Comparison of ENCODE assay signal across 14 mouse cellular contexts in the genomic region with DNA sequence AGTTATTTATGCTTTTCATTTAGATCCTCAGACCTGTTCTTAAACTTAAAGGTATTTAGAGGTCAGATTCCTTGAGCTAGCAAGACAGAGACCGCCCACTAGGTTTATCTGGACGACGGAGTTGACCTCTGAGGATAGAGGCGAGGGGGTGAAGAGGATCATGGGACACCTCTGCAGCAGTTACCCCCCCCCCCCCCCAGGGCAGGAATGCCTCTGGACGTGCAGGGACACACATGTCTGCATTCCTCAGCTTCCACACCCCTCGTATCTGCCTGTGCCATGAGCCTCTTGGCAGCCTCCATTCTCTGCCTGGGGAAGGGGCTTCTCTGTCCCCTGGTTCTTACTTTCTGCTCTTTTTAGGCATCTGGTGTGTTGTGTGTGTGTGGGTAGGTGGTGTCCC. TPM values are rescaled to one million over a fixed set of nuclear protein-coding genes. Genes with fewer than 3 reads are reported as not detected.
DNase-seq lines count a peak whose midpoint lies in the region; ATAC-seq lines count a peak whose summit lies in the region.
"Had no signal": no experiment of that assay in that cellular context is flagged by ENCODE, and none has a peak within 500 bp of the region (broad histone marks: within the 10 kb centered on the region; RNA-seq: fewer than 3 reads in every experiment).

No protein-coding gene starts in this region.

- no peaks in the 10 kb centered on the region for H3K27me3 ChIP-seq in heart, embryonic 15.5 days
- H3K27me3 ChIP-seq in lung, embryonic 16.5 days (ENCODE audit: control insufficient read depth, insufficient read depth, low read depth, low read length): no peaks in the 10 kb centered on the region
- H3K27me3 ChIP-seq in forebrain, embryonic 13.5 days: no peaks in the 10 kb centered on the region
- H3K27me3 ChIP-seq: hindbrain, embryonic 15.5 days; Patski had no signal

- peak overlapping the region; percentile 81 for H3K27ac ChIP-seq in heart, embryonic 15.5 days
- no peak overlapping the region; the same call in 1 of the 2 replicates for H3K27ac ChIP-seq in lung, embryonic 16.5 days (ENCODE audit: low read length)
- peak overlapping the region; percentile 59 for H3K27ac ChIP-seq in forebrain, embryonic 13.5 days
- H3K27ac ChIP-seq: hindbrain, embryonic 15.5 days; macrophage had no signal

- H3K4me3 ChIP-seq in heart, embryonic 15.5 days: no peak overlapping the region
- H3K4me3 ChIP-seq in lung, embryonic 16.5 days (ENCODE audit: low read length): no peak overlapping the region
- no peak overlapping the region for H3K4me3 ChIP-seq in forebrain, embryonic 13.5 days
- H3K4me3 ChIP-seq: hindbrain, embryonic 15.5 days had no signal

- H3K4me1 ChIP-seq in heart, embryonic 15.5 days (replicated peaks): peaks cover 62% of the 10 kb centered on the region
- H3K4me1 ChIP-seq in lung, embryonic 16.5 days (replicated peaks; ENCODE audit: control insufficient read depth, insufficient read depth, low read length): peaks cover 36% of the 10 kb centered on the region
- peaks cover 60% of the 10 kb centered on the region for H3K4me1 ChIP-seq in forebrain, embryonic 13.5 days

- 16% methylated on average over 6 of the region's 6 CpGs for WGBS in heart, embryonic 15.5 days
- 28% methylated on average over 6 of the region's 6 CpGs for WGBS in lung, embryonic 16.5 days
- WGBS in forebrain, embryonic 13.5 days: 56% methylated on average over 6 of the region's 6 CpGs

- no peaks in the 10 kb centered on the region for H3K36me3 ChIP-seq in heart, embryonic 15.5 days
- H3K36me3 ChIP-seq in lung, embryonic 16.5 days (ENCODE audit: control insufficient read depth, insufficient read depth, low read length): no peaks in the 10 kb centered on the region; the same call in none of the 2 replicates
- H3K36me3 ChIP-seq in forebrain, embryonic 13.5 days (ENCODE audit: poor library complexity, severe bottlenecking): no peaks in the 10 kb centered on the region
- H3K36me3 ChIP-seq: hindbrain, embryonic 15.5 days had no signal

- DNase-seq in heart, adult 11 months: no peak
- DNase-seq in lung, adult 18-20 months: no peak
- peak; percentile 90 for DNase-seq in yolk sac, embryonic 10.5 days (ENCODE audit: low spot score)
- DNase-seq in gastrocnemius, postnatal 25 days: no peak
- DNase-seq in right cerebral cortex, postnatal 36 days (ENCODE audit: low spot score in 2 of 2): no peak
- DNase-seq: adrenal gland, postnatal 10 days; layer of hippocampus, adult 9-11 months; left cerebral cortex, postnatal 4 days had no signal

- no peaks in the 10 kb centered on the region for H3K9me3 ChIP-seq in heart, embryonic 15.5 days (replicated peaks)
- H3K9me3 ChIP-seq in lung, embryonic 16.5 days (ENCODE audit: control insufficient read depth, low read length): no peaks in the 10 kb centered on the region
- no peaks in the 10 kb centered on the region for H3K9me3 ChIP-seq in forebrain, embryonic 13.5 days (replicated peaks)
- H3K9me3 ChIP-seq: hindbrain, embryonic 15.5 days had no signal

- no peak overlapping the region for H3K4me2 ChIP-seq in heart, embryonic 15.5 days
- H3K4me2 ChIP-seq in lung, embryonic 16.5 days (ENCODE audit: low read depth, low read length): no peak overlapping the region
- no peak overlapping the region for H3K4me2 ChIP-seq in forebrain, embryonic 13.5 days
- H3K4me2 ChIP-seq: hindbrain, embryonic 15.5 days had no signal

- H3K9ac ChIP-seq in heart, embryonic 15.5 days: no peak overlapping the region
- no peak overlapping the region for H3K9ac ChIP-seq in lung, embryonic 16.5 days (ENCODE audit: low read length)
- H3K9ac ChIP-seq in forebrain, embryonic 13.5 days: no peak overlapping the region
- H3K9ac ChIP-seq: hindbrain, embryonic 15.5 days had no signal

- peak; percentile 86 for ATAC-seq in heart, embryonic 15.5 days (replicated peaks; ENCODE audit: insufficient number of reproducible peaks, insufficient read depth, low FRiP score, low read depth)
- ATAC-seq in lung, embryonic 16.5 days (ENCODE audit: low read depth): peak; percentile 44
- ATAC-seq in forebrain, embryonic 13.5 days: peak; percentile 19
- ATAC-seq: Patski had no signal

RNA-seq across cellular contexts. Expression of a gene that starts 19.8 kb away (rescaled TPM):
- polyA plus RNA-seq in heart, embryonic 15.5 days (2015; fragmentation: Nextera tagmentation; extraction: Ambion mirVana): 7.2 and 9.8 TPM in 2 replicates
- polyA plus RNA-seq in lung, embryonic 16.5 days (2015; fragmentation: Nextera tagmentation; extraction: Ambion mirVana): 16.2 and 16.5 TPM in 2 replicates
- 10.3 and 11.1 TPM in 2 replicates for polyA plus RNA-seq in forebrain, embryonic 13.5 days (2015; fragmentation: Nextera tagmentation; extraction: Ambion mirVana)
- under 1 TPM; 0.67 to 0.74 TPM for total RNA-seq in gastrocnemius, postnatal 25 days (2021)
- polyA plus RNA-seq: macrophage had no signal

Comparison
In these comparisons a context has a peak if more than half of its experiments do, and no peak if none do; other contexts are left out.
1. ATAC-seq: peak in every context shown above with its lines; median percentile 86 in heart, embryonic 15.5 days; 44 in lung, embryonic 16.5 days; 19 in forebrain, embryonic 13.5 days.